Comparison of ENCODE assay signal across 8 mouse cellular contexts in the genomic region with DNA sequence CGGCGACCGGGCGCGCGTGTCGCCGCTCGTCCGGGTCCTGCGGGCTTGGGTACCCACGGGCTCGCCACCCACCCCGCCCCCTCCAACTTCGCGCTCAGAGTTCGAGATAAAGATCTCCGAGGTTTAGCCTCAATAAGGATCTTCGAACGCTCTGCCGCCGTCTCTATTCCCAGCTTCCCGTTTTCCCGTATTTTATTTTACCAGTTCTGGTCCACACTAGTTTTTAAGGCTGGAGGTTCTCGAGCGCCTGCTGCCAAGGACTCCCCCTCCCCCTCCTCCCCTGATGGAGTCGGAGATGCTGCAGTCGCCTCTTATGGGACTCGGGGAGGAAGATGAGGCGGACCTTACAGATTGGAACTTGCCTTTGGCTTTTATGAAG. TPM values are rescaled to one million over a fixed set of nuclear protein-coding genes. Genes with fewer than 3 reads are reported as not detected.
A peak's percentile ranks its signal among the peaks of the same experiment; 100 is the strongest.
DNase-seq lines count a peak whose midpoint lies in the region; ATAC-seq and TF ChIP-seq lines count a peak whose summit lies in the region.

No protein-coding gene starts in this region.

- no peak for ATAC-seq in embryonic facial prominence, embryonic 15.5 days (ENCODE audit: insufficient number of reproducible peaks, low FRiP score, low TSS enrichment, low read depth)
- ATAC-seq in limb, embryonic 13.5 days (ENCODE audit: low FRiP score, low read depth): no peak
- ATAC-seq in stomach, embryonic 16.5 days (ENCODE audit: insufficient read depth, low FRiP score): no peak

- no peak for TF ChIP-seq CTCF in left cerebral cortex, adult 2 months (IDR thresholded peaks at IDR 0.05)

- H3K9ac ChIP-seq in embryonic facial prominence, embryonic 15.5 days: peak overlapping the region; percentile 94
- H3K9ac ChIP-seq in limb, embryonic 13.5 days: peak overlapping the region; percentile 99
- H3K9ac ChIP-seq in stomach, embryonic 16.5 days (ENCODE audit: low read length): peak overlapping the region; percentile 97

- WGBS in embryonic facial prominence, embryonic 15.5 days: under 1% methylated on average over 30 of the region's 30 CpGs
- WGBS in limb, embryonic 13.5 days: under 1% methylated on average over 30 of the region's 30 CpGs
- WGBS in stomach, embryonic 16.5 days: under 1% methylated on average over 30 of the region's 30 CpGs

- H3K4me3 ChIP-seq in left cerebral cortex, adult 2 months: peak overlapping the region; percentile 88
- peak overlapping the region; percentile 100 for H3K4me3 ChIP-seq in embryonic facial prominence, embryonic 15.5 days (replicated peaks)
- H3K4me3 ChIP-seq in limb, embryonic 13.5 days: peak overlapping the region; percentile 100
- peak overlapping the region; percentile 98 for H3K4me3 ChIP-seq in stomach, embryonic 16.5 days (replicated peaks; ENCODE audit: low read length)

- peaks cover 10% of the 10 kb centered on the region for H3K4me1 ChIP-seq in embryonic facial prominence, embryonic 15.5 days
- H3K4me1 ChIP-seq in limb, embryonic 13.5 days: peaks cover 16% of the 10 kb centered on the region
- peaks cover 4% of the 10 kb centered on the region for H3K4me1 ChIP-seq in stomach, embryonic 16.5 days (ENCODE audit: control insufficient read depth, insufficient read depth, low read length)

- intact Hi-C loops in left cerebral cortex, adult 2 months (cut with DNase I): loop anchor here (5.0 kb wide), 2 partner anchors 56 to 96 kb away; a partner anchor contains a TSS

- peak overlapping the region; percentile 92 for H3K27ac ChIP-seq in left cerebral cortex, adult 2 months
- H3K27ac ChIP-seq in embryonic facial prominence, embryonic 15.5 days (replicated peaks): peak overlapping the region; percentile 86
- H3K27ac ChIP-seq in limb, embryonic 13.5 days: peak overlapping the region; percentile 87
- H3K27ac ChIP-seq in stomach, embryonic 16.5 days (ENCODE audit: low read length): peak overlapping the region; percentile 86; the same call in 1 of the 2 replicates

- H3K4me2 ChIP-seq in embryonic facial prominence, embryonic 15.5 days (replicated peaks): peak overlapping the region; percentile 87
- H3K4me2 ChIP-seq in limb, embryonic 13.5 days (replicated peaks): peak overlapping the region; percentile 90
- H3K4me2 ChIP-seq in stomach, embryonic 16.5 days (ENCODE audit: low read depth, low read length): peak overlapping the region; percentile 91

- 0 out of 2 replicates have a peak, but pooled peaks cover 3% of the 10 kb centered on the region for H3K36me3 ChIP-seq in embryonic facial prominence, embryonic 15.5 days
- peaks cover 25% of the 10 kb centered on the region for H3K36me3 ChIP-seq in limb, embryonic 13.5 days
- 0 out of 2 replicates have a peak, but pooled peaks cover 4% of the 10 kb centered on the region for H3K36me3 ChIP-seq in stomach, embryonic 16.5 days (ENCODE audit: control insufficient read depth, insufficient read depth, low read length)

- DNase-seq in left cerebral cortex, adult 2 months (ENCODE audit: extremely low spot score in 1 of 2, low spot score in 2 of 2): peak in 1 of 2 experiments; percentile 28
- no peak for DNase-seq in left cerebral cortex, adult 9 months (ENCODE audit: low spot score in 2 of 2)
- DNase-seq in R1 (ENCODE audit: low read depth, low spot score): peak; percentile 40
- DNase-seq in thymus, postnatal 14 days: no peak
- DNase-seq in layer of hippocampus, adult 9-10 months (ENCODE audit: low spot score): no peak

- H3K9me3 ChIP-seq in embryonic facial prominence, embryonic 15.5 days (replicated peaks): no peaks in the 10 kb centered on the region
- no peaks in the 10 kb centered on the region; the same call in 1 of the 2 replicates for H3K9me3 ChIP-seq in limb, embryonic 13.5 days
- no peaks in the 10 kb centered on the region for H3K9me3 ChIP-seq in stomach, embryonic 16.5 days (replicated peaks; ENCODE audit: control insufficient read depth, low read length)

- no peaks in the 10 kb centered on the region for H3K27me3 ChIP-seq in embryonic facial prominence, embryonic 15.5 days
- H3K27me3 ChIP-seq in limb, embryonic 13.5 days: no peaks in the 10 kb centered on the region
- H3K27me3 ChIP-seq in stomach, embryonic 16.5 days (ENCODE audit: control insufficient read depth, insufficient read depth, low read length): no peaks in the 10 kb centered on the region

RNA-seq across cellular contexts. Expression of a gene that starts 0.8 kb away (rescaled TPM):
- 10 to 100 TPM; 64.2 to 70.0 TPM for total RNA-seq in left cerebral cortex, adult 2 months (2021)
- polyA plus RNA-seq in embryonic facial prominence, embryonic 15.5 days (2015; fragmentation: Nextera tagmentation; extraction: Ambion mirVana): 12.2 and 12.9 TPM in 2 replicates
- polyA plus RNA-seq in limb, embryonic 13.5 days (2015; fragmentation: Nextera tagmentation; extraction: Ambion mirVana): 11.2 and 11.6 TPM in 2 replicates
- polyA plus RNA-seq in stomach, embryonic 16.5 days (2015; fragmentation: Nextera tagmentation; extraction: Ambion mirVana): 5.7 and 6.1 TPM in 2 replicates

RNA-seq across cellular contexts. Expression of a gene that starts 56.0 kb away (rescaled TPM):
- 100 to 1,000 TPM; 247 to 272 TPM for total RNA-seq in left cerebral cortex, adult 2 months (2021)
- polyA plus RNA-seq in embryonic facial prominence, embryonic 15.5 days (2015; fragmentation: Nextera tagmentation; extraction: Ambion mirVana): 1.2 and 1.3 TPM in 2 replicates
- polyA plus RNA-seq in limb, embryonic 13.5 days (2015; fragmentation: Nextera tagmentation; extraction: Ambion mirVana): 2.0 and 2.2 TPM in 2 replicates
- polyA plus RNA-seq in stomach, embryonic 16.5 days (2015; fragmentation: Nextera tagmentation; extraction: Ambion mirVana): 0.29 and 0.32 TPM in 2 replicates
